Mouse (Mus musculus): ENCODE measurements around the gene Mepe.

GRCm38 (mm10) chr5:104374308-104374660 is 49.2 kb downstream of the Mepe start:
- TF ChIP-seq MYC (IDR thresholded peaks at IDR 0.05; ENCODE audit: low read depth, low read length) (no peak), USF1 (IDR thresholded peaks at IDR 0.05; ENCODE audit: low read depth, low read length) (no peak), MXI1 (IDR thresholded peaks at IDR 0.05; ENCODE audit: low read depth, low read length) (no peak), CTCF (conservative IDR thresholded peaks at IDR 0.05 in 1 of 2, IDR thresholded peaks at IDR 0.05 in 1 of 2; ENCODE audit: low read depth in 2 of 2, low read length in 2 of 2) (no peak), ZKSCAN1 (IDR thresholded peaks at IDR 0.05; ENCODE audit: borderline replicate concordance, low read depth, low read length) (no peak), EP300 (IDR thresholded peaks at IDR 0.05; ENCODE audit: low read length) (no peak)
